Mouse (Mus musculus): ENCODE measurements around the gene Cdk6.

- TF ChIP-seq POLR2A (IDR thresholded peaks at IDR 0.05; ENCODE audit: low read depth, low read length) (no peak), CTCF (IDR thresholded peaks at IDR 0.05; ENCODE audit: extremely low read depth, insufficient read depth, insufficient read length, insufficient replicate concordance) (no peak)
Observed at GRCm38 (mm10) chr5:3503373-3503772, 162.1 kb downstream of the Cdk6 start.

Measured in spleen, adult 2 months (tissue).